Mouse (Mus musculus) liver, embryonic 14 days (tissue): ENCODE measurements around the gene Ins2. TPM values are rescaled to one million over a fixed set of nuclear protein-coding genes. Genes with fewer than 3 reads are reported as not detected.

ENCODE experiments used
- polyA plus RNA-seq: library from polyadenylated mRNA; depleted of rRNA; stranded (reverse); fragments of >200 nt; gene quantifications from 2 replicates; pipeline ENCODE4 v1.2.3, GENCODE M21; 2012; rRNA removed

Ins2 gene
- 0.42 TPM in 1 of 2 replicates, not detected in the other for polyA plus RNA-seq

GRCm38 (mm10) chr7:142743281-142743680 is at the start of gene Ins2:
TSS of gene Ins2 (minus strand) at chr7:142743381.

GRCm38 (mm10) chr7:142669751-142670625 is 73.2 kb downstream of the Ins2 start, which contains the start of gene Gm49394:
TSS of gene Gm49394 (minus strand) at chr7:142669942.

GRCm38 (mm10) chr7:142666659-142667058 is 76.5 kb downstream of the Ins2 start, which contains the start of gene Igf2:
TSS of gene Igf2 (minus strand) at chr7:142666816.

Other genes with a start within 250 kb of the Ins2 start
- 0.27 and 5.5 TPM in 2 replicates for gene Tnnt3, start 244.5 kb downstream of the Ins2 start, polyA plus RNA-seq
- 44.6 and 47.3 TPM in 2 replicates for gene Mrpl23, start 210.7 kb downstream of the Ins2 start, polyA plus RNA-seq
- 818 and 856 TPM in 2 replicates for gene Igf2, start 76.6 kb downstream of the Ins2 start, polyA plus RNA-seq
- gene Gm49394, start 73.4 kb downstream of the Ins2 start, polyA plus RNA-seq, result 0.05 and 0.07 TPM in 2 replicates
- gene Th, start 187.7 kb upstream of the Ins2 start, polyA plus RNA-seq, result 0.05 TPM in 1 of 2 replicates, not detected in the other
- gene Ascl2, start 225.9 kb upstream of the Ins2 start, polyA plus RNA-seq, result 0.27 and 0.31 TPM in 2 replicates